Mouse (Mus musculus) left cerebral cortex, postnatal 10 days (tissue): ENCODE results near the gene Elane. TPM values are rescaled to one million over a fixed set of nuclear protein-coding genes. Genes with fewer than 3 reads are reported as not detected.

ENCODE experiments used
- DNase-seq, 2 experiments: peaks; one replicate each; pipeline ENCODE4 v3.0.0; 2021 to 2022; ENCODE audit warnings: low spot score in 2 of 2, mixed read lengths in 1 of 2; ENCODE audit errors: extremely low spot score in 1 of 2
- intact Hi-C: fragments of 180-260 bp; cut with DNase I; formaldehyde crosslinking; loops from one replicate; pipeline ENCODE4 v1.15.1; 2025
- total RNA-seq, 2 experiments: library from RNA; stranded (reverse); gene quantifications; 2 replicates each; pipeline ENCODE4 v1.2.3; 2021

Elane gene
- total RNA-seq, result not detected

DNA sequence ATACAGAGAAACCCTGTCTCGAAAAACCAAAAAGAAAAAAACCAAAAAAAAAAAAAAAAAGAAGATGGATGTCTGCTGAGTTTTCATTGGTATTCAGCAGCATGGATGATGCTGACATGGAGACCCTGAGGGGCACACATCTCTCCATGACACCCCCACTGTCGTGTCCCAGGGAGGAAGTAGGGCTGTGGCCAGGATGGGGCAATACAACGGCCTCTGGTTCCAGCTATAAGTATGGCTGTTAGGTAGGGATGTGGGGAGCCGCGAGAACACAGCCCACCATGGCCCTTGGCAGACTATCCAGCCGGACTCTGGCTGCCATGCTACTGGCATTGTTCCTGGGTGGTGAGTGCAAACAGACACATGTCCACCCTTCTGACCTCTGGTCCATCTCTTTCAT, at the start of gene Elane:
Elane (plus strand) TSS at position 194 of the 400 bp plus-strand sequence.
- intact Hi-C loops, result loop anchor here (5.0 kb wide), 1 partner anchor 36 kb away; the partner anchor contains the start of gene R3hdm4
- DNase-seq, result no peak

DNA sequence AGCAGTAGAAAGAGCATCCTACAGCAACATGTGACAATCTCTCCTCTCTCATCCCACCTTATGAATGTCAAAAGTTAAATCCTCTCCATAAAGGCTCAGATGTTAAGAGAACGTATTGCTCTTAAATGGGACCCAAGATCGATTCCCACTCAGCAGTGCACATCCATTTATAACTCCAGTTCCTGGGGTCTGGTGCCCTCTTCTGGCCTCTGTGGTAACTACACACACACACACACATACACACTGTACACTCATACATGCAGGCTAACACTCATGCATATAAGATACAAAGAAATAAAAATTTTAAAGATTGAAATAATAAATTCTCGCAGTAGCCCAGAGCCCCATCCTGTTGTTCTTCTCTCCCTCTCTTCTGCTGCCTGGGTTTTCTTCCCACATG, 49.1 kb upstream of the Elane start:
- intact Hi-C loops, result loop anchor here (10.0 kb wide), 1 partner anchor 118 kb away; no protein-coding TSS in a partner anchor

DNA sequence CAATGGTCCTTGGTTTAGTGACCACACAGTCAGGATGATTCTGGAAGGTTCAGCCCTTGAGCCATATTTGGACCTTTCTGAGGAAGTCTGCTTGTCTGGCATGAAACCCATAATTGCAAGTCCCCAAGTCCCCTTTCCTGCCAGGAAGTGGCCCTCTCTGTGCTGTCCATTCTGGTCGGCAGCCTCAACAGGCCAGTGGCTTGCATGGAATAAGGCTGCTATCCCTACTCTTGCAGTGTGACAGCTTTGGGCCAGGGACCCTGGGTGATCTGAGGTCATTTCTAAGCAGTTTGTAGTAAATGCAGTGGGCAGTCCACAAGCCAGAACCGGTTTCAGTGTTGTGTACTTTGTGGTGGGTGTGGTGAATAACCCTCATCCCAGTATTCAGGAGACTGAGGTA, 47.9 kb upstream of the Elane start:
- DNase-seq, result no peak
- intact Hi-C loops, result loop anchor here (10.0 kb wide), 1 partner anchor 117 kb away; no protein-coding TSS in a partner anchor

More for the DNA sequence above, 49.1 kb upstream of the Elane start:
- DNase-seq, result no peak

DNA sequence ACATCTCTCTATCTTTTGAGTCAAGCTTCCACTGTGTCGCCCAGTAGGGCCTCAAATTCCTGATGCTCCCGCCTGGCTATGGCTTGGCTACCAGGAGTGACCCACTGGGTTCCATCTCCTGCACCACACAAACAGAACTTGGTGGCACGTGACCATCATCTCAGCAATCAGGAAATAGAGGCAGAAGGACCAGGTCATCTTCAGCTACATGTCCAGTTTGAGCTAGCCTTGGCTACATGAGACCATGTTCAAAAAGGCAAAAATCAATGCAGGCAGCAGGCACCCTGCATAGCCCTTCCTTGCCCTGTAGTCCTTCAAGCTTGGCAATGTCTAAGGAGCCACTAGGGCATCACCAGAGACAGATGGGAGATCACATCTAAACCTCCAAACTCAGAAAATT, 46.0 kb upstream of the Elane start:
- intact Hi-C loops, result no loop called here
- no peak for DNase-seq

DNA sequence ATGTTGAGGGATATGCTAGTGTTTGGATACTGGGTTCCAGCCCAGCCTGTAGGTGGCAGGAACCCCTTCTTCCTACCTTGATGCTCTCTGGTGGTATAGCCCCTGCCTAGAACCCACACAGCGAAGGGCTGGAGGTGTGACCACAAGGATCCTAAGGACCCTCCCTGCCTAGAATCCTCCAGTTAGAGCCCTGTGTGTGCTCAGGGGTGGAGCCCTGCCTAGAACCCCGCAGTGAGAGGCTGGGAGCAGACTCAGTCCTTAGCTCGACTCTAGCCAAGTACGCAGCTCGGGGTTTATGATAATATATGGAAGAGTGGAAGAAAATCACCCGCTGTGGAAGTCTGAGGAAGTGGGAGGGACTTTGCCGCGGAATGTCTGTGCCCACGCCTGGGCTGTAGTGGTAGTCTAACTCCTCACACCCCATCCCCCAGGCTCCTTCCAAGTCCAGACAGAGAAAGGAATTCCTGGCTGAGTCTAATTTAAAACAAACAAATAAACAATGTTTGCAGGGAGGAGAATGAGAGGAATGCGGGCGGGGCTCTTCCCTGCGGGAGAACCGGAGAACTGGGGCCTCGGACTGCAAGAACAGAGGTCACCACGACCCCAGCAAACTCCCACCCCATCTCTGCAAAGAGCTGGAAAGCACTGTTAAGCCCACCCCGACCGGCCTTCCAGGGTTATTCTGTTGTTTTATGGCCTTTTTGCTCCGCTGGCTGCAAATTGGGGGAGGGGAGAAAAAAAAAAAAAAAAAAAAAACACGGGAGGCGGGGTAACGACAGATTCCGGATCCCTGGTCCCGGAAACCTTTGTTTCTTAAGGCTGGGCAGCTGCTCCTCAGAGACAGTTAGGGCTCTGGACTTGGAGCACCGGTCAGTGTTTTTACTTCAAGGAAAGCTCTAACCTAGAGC, 45.1 kb upstream of the Elane start:
- intact Hi-C loops, result no loop called here
- peak; percentile 73 to 92 for DNase-seq

DNA sequence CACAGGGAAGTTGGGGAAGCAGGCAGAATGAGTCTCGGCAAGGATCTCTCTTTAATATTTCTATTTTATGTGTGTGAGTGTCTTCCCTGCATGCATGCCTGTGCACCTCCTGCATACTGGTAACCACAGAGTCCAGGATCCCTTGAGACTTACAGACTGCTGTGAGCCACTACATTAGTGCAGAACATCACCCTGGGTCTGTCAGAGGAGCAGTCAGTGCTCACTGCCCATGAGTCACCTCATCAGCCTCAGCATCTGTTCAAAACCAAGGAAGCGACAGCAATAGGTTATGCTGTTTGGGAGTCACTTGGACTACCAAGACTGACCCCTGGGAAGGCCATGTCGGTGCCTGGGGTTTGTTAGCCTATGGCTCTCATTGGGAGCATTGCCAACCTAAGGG, 43.7 kb upstream of the Elane start:
- intact Hi-C loops, result no loop called here
- DNase-seq, result no peak

DNA sequence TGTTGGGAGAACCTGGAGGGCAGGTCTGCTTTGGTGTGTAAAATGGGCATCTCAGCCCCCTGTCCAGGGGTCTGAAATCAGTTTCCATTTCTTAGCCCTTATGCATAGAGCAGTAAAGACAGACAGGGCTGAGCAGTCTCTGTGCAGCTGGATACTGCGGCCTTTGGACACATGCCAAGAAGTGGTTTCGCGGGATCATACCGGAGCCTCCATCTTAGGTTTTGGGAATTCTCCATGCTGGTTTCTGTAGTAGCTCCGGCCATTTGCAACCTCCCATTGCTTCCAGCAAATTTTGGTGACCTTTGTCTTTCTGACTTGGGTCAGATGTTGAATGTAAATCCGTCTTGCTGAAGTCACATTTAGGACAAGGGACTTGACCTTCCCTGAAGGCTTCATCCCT, 42.6 kb upstream of the Elane start:
- DNase-seq, result peak in 1 of 2 experiments; percentile 62
- intact Hi-C loops, result no loop called here

DNA sequence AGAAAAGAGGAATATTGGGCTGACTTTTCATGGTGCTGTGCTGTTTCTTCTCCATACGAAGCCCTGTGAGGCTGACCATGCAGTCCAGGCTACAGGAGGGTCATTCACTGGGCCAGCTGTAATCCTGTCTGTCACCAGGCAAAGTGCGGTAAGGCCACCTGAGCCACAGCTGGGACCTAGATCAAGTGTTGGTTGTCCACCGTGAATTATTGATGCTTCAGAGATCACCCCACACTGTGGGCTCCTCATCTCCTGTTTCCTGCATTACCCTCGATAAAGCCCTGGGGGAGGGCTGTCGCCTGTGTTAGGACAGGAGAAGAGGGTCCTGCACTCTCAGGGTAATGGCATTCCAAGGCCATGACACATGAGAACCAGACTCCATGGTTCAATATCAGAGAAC, 39.5 kb upstream of the Elane start:
- intact Hi-C loops, result no loop called here
- no peak for DNase-seq

DNA sequence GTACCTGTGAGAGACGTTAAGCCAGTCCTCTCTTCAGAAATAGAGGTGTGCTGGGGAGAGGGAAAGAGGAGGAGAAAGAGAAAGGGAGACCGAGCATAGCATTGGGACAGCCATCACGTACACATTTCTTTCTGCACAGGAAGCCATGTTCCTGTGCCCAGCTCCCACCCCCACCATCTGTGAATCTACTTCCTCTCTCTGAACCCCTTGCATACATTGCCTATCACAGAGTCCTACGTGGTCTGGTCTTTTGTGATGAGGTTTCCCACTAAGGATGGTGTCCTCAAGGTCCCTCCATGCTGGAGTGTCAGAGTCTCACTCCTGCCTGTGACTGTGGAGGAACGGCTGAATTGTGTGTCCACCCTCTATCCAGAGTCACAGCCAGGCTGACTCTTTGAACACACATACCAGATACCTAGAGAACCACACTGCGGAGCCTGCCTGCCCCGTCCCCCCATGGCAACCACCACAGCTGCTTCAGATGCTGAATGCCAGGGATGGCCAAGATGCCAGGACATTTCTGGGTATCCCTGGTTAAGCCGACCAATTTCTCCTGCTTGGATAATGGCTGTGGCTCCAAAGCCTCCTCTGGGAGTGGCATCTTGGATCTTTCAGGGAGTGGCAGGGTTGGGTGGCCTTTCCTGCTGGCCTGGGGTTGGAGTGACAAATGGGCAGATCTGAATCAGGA, 36.0 kb upstream of the Elane start:
- intact Hi-C loops, result no loop called here

DNA sequence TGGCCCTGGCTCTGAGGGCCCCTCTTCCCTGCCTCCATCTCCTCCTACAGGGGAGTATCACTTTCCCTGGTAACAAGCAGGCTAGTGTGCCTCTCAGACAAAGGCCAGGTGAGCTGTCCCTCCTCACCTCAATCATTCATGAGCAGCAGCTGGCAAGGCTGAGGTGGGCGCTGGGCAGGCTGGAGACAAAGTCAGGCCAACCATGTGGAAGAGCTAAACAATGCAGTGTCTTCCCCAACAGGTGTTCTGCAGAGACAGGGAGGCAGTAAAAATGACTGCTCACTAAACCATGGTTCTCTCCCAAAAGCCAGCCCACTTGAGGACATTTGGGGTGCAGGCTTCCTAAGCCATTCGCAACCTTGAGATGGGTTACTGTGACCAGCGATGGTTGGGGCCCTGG, 34.4 kb upstream of the Elane start:
- intact Hi-C loops, result no loop called here
- no peak for DNase-seq

More for the DNA sequence above, 36.0 kb upstream of the Elane start:
- DNase-seq, result no peak

DNA sequence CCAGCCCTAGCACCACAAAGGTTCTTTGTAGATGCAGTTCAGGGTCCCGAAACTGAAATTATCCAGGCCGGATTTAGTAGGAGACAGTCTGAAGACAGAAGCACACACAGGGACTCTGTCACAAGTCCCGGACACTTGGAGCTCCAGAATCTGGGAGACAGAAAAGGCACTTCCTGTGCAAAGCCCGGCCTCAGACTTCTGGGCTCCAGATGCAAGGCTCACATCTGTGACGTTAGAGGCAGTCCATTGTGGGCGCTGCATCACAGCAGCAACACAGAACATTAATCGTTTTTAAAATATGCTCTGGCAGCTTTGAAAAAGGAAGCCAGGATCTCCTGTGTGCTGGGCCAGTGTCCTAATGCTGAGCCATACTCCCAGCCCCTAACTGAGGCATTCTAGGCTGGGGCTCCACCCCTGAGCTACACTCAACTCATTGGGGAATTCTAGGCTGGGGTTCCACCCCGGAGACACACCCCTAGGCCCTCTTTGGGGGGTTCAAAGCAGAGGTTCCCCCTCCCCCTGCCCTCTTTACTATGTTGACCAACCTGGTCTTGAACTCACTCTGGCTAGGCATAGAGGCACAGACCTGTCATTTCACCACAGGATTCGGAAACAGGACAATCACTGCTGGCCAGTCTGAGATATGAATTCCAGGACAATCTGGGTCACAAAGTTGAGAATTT, 33.8 kb upstream of the Elane start:
- peak in 1 of 2 experiments; percentile 64 for DNase-seq
- intact Hi-C loops, result no loop called here

DNA sequence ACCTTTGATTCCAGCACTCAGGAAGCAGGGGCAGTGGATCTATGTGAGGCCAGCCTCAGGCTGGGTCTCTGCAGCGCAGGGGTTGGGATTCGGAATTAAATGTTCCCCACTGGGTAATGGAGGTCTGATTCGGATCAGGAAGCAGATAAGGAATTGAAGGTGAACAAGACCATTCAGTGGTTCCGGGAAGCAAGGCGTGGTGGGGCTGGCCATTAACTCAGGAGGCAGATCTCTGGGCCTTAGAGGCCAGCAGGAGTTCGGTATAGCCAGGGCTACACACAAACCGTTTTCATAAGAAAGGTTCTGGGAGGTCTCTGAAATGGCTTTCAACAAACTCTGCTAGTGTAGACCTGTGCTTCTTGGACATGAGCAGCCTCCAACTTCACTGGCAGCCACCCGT, 33.2 kb upstream of the Elane start:
- no peak for DNase-seq
- intact Hi-C loops, result no loop called here

DNA sequence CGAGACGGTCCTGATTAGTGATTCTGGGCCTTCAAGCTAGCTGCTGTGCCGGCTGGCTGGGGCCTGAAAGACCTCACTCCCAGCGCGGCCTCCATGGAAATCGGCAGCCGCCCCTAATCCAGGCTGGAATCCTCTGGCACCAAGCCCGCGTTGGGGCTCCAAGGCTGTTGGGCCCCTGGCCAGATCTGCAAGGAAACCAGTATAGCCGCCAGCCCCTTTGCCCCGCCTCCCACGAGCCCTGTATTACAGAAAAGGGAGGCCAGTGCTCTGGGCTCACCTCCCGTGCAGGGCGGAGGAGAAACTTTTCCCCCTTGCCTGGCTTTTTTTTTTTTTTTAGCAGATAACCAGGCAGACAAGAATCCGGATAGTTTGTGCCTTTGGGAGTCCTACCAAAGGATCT, 32.7 kb upstream of the Elane start:
- peak; percentile 91 to 98 for DNase-seq
- intact Hi-C loops, result no loop called here

DNA sequence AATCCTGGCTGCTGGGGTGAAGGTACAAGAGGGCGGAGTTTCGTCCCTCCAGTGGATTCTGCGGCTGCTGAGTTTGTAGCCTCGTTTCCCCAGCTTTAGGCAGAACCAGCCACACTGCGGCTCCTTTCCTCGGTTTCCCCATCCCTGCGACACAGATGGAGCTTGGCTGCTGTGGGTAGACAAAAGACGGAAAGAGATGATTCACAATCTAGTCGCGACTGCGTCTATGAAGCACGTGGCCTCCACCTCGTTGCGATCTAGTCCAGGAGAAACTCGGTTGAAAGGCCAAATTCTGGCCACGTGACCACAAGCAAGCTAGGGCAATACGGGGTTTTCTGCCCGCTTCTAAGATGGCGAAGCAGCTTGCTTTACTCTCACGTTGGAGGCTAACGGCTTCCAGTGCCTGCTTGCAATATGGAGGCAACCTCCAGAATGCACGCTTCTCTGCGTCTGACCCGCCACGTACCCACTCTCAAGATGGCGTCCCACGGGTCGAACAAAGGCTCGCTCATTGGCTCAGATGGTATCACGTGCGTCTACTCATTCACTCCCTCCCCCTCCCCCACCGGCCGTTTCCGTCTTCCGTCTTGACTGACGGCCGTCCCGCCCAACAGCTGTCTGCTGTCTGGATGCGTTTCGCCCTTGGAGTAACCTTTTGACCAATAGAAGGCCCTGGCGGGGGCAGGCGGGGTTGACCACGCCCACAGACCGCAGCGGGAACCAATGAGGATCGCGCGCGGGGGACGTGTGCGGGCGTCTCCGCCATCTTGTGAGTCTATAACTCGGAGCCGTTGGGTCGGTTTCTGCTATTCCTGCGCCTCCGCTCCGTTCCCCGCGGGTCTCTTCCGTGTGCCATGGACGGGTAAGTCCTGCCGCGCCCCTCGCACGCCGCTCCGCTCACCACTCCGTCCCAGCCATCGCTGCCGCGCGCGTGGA, 31.9 kb upstream of the Elane start, which contains the start of gene Ptbp1:
Ptbp1 (plus strand) TSS at position 568 of the 936 bp plus-strand sequence.
- intact Hi-C loops, result no loop called here
- peak; percentile 99 to 100 for DNase-seq

DNA sequence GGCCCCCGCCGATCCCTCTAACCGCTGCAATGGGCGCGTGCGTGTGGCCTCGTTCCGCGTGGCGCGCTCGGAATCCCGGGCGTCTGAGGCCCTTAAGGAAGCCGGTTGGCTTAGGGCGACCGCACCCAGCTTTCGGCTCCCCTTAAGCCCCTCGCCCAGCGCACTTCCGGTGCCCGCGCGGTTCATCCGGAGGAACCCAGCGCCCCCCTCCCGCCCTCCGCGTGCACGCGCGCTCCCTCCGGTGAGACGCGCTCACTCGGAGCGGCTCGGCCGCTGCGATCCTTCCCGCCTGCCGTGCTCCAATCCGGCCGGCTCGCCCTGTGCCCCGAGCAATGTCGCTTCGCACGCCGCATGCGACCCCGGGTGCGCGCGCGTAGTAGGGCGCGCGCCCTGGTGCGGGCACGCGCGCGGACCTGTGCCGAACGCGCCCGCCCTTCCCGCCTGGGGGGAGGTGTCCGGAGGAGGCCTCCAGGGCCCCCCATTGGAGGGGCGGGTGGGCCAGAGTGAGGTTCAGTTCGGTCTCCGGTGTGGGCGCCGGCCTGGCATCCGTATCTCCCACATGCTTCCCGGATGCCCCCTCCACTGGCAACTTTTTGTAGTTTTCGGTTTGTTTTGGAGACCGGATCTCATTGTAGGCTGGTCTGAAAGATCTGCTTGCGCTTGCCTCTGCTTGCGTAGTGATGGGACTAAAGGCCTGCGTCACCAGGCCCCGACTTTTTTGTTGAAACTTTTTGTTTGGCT, 31.1 kb upstream of the Elane start:
- DNase-seq, result peak in 1 of 2 experiments; percentile 87
- intact Hi-C loops, result no loop called here

DNA sequence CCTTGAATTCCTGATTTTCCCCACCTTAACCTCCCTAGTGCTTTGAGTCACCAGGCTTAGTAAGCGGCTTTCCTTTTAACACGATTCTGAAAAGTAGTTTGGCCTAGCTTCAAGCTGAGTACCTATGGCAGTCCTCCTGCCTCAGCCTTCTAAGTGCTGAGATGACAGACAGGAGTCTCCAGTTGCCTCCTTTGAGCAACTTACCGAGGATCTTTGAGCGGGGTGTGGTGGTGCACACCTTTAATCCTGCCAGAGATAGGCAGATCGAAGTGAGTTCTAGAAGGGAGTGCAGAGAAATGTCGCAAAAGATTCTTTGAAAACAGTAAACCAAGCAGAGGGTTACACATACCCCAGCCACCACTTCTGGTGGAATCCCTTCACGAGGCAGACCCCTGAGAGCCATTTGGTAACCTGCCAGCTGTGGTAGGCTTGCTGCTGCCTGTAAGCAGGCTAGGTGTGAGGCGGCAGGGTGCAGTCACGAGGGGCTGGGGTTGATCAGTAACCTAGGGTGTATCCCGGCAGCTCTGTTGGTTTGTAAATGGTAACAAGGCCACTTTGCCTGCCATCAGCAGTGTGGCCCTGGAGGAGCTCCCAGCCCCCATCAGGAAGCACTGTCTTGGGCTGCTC, 30.4 kb upstream of the Elane start:
- DNase-seq, result no peak
- intact Hi-C loops, result no loop called here

DNA sequence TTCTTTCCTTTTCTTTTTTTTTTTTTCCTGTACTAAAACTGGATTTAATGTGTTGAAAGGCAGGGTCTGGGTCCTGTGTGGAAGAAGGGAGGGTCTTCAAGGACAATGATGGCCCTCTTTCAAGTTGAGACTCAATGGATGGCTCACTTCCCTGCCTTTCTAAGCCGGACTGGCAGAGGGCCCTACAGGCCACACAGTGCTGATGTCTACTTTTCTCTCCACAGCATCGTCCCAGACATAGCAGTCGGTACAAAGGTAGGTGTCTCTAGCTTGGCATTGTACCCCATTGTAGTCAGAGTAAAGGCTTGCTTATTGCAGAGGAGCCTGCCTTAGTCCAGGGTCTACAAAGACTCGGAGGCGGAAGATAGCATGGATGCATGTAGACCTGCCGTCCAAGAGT, 29.8 kb upstream of the Elane start:
- no peak for DNase-seq
- intact Hi-C loops, result no loop called here
